Comparison of ENCODE assay signal across 8 mouse cellular contexts in genomic region chr3:145987970-145988683, GRCm38 (mm10). TPM values are rescaled to one million over a fixed set of nuclear protein-coding genes. Genes with fewer than 3 reads are reported as not detected.
A peak's percentile ranks its signal among the peaks of the same experiment; 100 is the strongest.
DNase-seq lines count a peak whose midpoint lies in the region; ATAC-seq lines count a peak whose summit lies in the region.

No protein-coding gene starts in this region.

- H3K27ac ChIP-seq in hindbrain, embryonic 13.5 days = peak overlapping the region; percentile 44; the same call in 1 of the 2 replicates

- peak overlapping the region; percentile 78 for H3K9ac ChIP-seq in hindbrain, embryonic 13.5 days

- peak overlapping the region; percentile 83 for H3K4me2 ChIP-seq in hindbrain, embryonic 13.5 days

- H3K4me3 ChIP-seq in hindbrain, embryonic 13.5 days = peak overlapping the region; percentile 66

- no peaks in the 10 kb centered on the region for H3K9me3 ChIP-seq in hindbrain, embryonic 13.5 days

- H3K4me1 ChIP-seq in hindbrain, embryonic 13.5 days (replicated peaks) = peaks cover 22% of the 10 kb centered on the region

- peaks cover 31% of the 10 kb centered on the region for H3K27me3 ChIP-seq in hindbrain, embryonic 13.5 days

- peak; percentile 85 for DNase-seq in MN1 (ENCODE audit: low spot score)
- peak; percentile 21 for DNase-seq in cerebellum, adult 9-11 months
- peak; percentile 45 to 61 for DNase-seq in frontal cortex, postnatal 36 days (ENCODE audit: low spot score in 2 of 2)
- peak; percentile 62 to 67 for DNase-seq in layer of hippocampus, postnatal 36 days
- peak; percentile 89 for DNase-seq in lung, postnatal 25 days (ENCODE audit: low spot score)
- DNase-seq in right cerebral cortex, adult 18-20 months = peak; percentile 64
- peak; percentile 78 for DNase-seq in urinary bladder, postnatal 25 days (ENCODE audit: low spot score)

- under 1% methylated on average over 64 of the region's 101 CpGs for WGBS in hindbrain, embryonic 13.5 days

- ATAC-seq in hindbrain, embryonic 13.5 days (ENCODE audit: low FRiP score) = peak; percentile 84

- no peaks in the 10 kb centered on the region for H3K36me3 ChIP-seq in hindbrain, embryonic 13.5 days

RNA-seq across cellular contexts. Expression of gene Syde2, which starts 0.5 kb away (rescaled TPM):
- polyA plus RNA-seq in hindbrain, embryonic 13.5 days (2015; fragmentation: Nextera tagmentation; extraction: Ambion mirVana) = 0.31 and 0.36 TPM in 2 replicates
- total RNA-seq in layer of hippocampus, postnatal 36 days (2021) = 1 to 10 TPM; 3.6 to 4.0 TPM

RNA-seq across cellular contexts. Expression of gene 2410004B18Rik, which starts 50.3 kb away (rescaled TPM):
- 73.2 and 74.1 TPM in 2 replicates for polyA plus RNA-seq in hindbrain, embryonic 13.5 days (2015; fragmentation: Nextera tagmentation; extraction: Ambion mirVana)
- total RNA-seq in layer of hippocampus, postnatal 36 days (2021) = 10 to 100 TPM; 43.9 to 44.7 TPM

Comparison
In these comparisons a context has a peak if more than half of its experiments do, and no peak if none do; other contexts are left out.
1. Peak in every context shown above with its lines: DNase-seq, ATAC-seq, H3K4me3 ChIP-seq and H3K27ac ChIP-seq.
2. DNase-seq: peak in every context shown above with its lines; median percentile 89 in lung, postnatal 25 days; 85 in MN1; 78 in urinary bladder, postnatal 25 days; 64 in layer of hippocampus, postnatal 36 days; 64 in right cerebral cortex, adult 18-20 months; 53 in frontal cortex, postnatal 36 days; 21 in cerebellum, adult 9-11 months.